Mouse (Mus musculus) lung, postnatal 0 days (tissue): ENCODE data around the gene Lhfpl2. TPM values are rescaled to one million over a fixed set of nuclear protein-coding genes. Genes with fewer than 3 reads are reported as not detected.

Source experiments
- ATAC-seq: fragments of 200-750 bp; cut with Nextera tagmentation; 2 replicates; pipeline ENCODE4 v1.8.0; 2017; ENCODE audit warnings: moderate library complexity
- DNase-seq: peaks from one replicate; pipeline ENCODE4 v3.0.0-alpha.2; 2016; ENCODE audit warnings: low spot score
- H3K27ac ChIP-seq: fragments of 300-500 bp; sonication (generic); 2 replicates; pipeline ENCODE4 v1.5.1; 2014; ENCODE audit warnings: antibody characterized with exemption, mild to moderate bottlenecking, low read length, mixed read lengths
- H3K27me3 ChIP-seq: fragments of 300-500 bp; sonication (generic); replicated peaks from 2 replicates; pipeline ENCODE4 v1.6.1; 2014; ENCODE audit warnings: low read length, mixed read lengths; ENCODE audit not compliant: insufficient read depth
- H3K36me3 ChIP-seq: fragments of 300-500 bp; sonication (generic); 2 replicates; pipeline ENCODE4 v1.6.1; 2014; ENCODE audit warnings: low read length, mixed read lengths; ENCODE audit not compliant: insufficient read depth
- H3K4me1 ChIP-seq: fragments of 300-500 bp; sonication (generic); 2 replicates; pipeline ENCODE4 v1.6.1; 2014; ENCODE audit warnings: antibody characterized with exemption, low read depth, low read length, mixed read lengths; ENCODE audit not compliant: insufficient read depth
- H3K4me2 ChIP-seq: fragments of 300-500 bp; sonication (generic); replicated peaks from 2 replicates; pipeline ENCODE4 v1.6.1; 2014; ENCODE audit warnings: low read depth, mild to moderate bottlenecking, low read length, moderate library complexity, mixed read lengths
- H3K4me3 ChIP-seq: fragments of 300-500 bp; sonication (generic); 2 replicates; pipeline ENCODE4 v1.5.1; 2014; ENCODE audit warnings: low read depth, low read length
- H3K9ac ChIP-seq: fragments of 300-500 bp; sonication (generic); replicated peaks from 2 replicates; pipeline ENCODE4 v1.6.1; 2014; ENCODE audit warnings: low read depth, mild to moderate bottlenecking
- H3K9me3 ChIP-seq: fragments of 300-500 bp; sonication (generic); 2 replicates; pipeline ENCODE4 v1.6.1; 2016; ENCODE audit warnings: low read length, mixed read lengths
- CTCF ChIP-seq: IDR thresholded peaks from 2 replicates; pipeline ENCODE4 v1.5.1; 2016; ENCODE audit warnings: antibody characterized with exemption, mild to moderate bottlenecking
- EP300 ChIP-seq: IDR thresholded peaks from 2 replicates; pipeline ENCODE4 v1.6.1; 2016; ENCODE audit warnings: antibody characterized with exemption, mild to moderate bottlenecking, control low read depth
- WGBS: fragments of 180-500 bp; shearing (Covaris S2); extraction: QIAGEN DNeasy Blood & Tissue Kit; methylation state at CpG from one replicate; pipeline ENCODE4 v1.1.7; 2014; 5-methylcytosine and 5-hydroxymethylcytosine counted together
- polyA plus RNA-seq: library from polyadenylated mRNA; unstranded; fragments of >200 nt; fragmentation: Nextera tagmentation; extraction: Ambion mirVana; gene quantifications from 2 replicates; pipeline ENCODE4 v1.2.1, GENCODE M21; 2015

Gene Lhfpl2
- polyA plus RNA-seq, 1 experiment from 2014 or later = 19.9 TPM

DNA sequence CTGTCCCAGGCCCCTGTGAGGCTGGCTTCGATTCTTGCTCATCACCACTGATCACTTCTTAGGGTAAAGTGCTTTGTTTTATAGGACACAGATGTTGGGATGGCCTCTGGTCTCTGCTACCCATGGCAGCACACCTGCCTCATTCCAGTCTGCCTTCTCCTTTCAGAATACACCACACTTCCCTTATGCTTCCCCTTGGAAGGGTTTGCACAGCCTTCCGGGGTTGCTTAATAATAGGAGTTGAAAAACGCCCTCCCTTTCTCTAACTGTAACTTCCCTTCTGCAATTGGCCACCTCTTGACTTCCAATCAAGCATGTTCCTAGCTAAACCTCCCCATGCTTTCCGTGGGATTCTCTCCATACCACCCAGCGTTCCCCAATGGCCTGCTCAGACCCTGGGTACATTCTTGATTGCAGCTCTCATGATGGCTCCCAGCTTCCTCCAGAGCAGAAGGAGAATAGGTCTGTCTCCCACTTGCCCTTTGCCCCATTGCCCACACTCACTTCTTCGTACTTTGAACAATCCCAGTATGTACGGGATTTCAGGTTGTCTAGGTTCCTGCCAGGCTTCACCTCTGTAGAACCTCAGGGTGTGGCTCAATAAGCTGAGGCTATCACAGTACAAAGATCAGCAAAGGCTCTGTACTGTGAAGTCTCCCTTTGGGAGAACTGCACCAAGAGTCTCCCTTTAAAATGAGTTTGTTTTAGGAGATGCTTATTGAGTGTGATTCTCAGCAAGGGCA is 102.1 kb downstream of the Lhfpl2 start:
- ATAC-seq = no peak
- no peaks in the 10 kb centered on the region for H3K9me3 ChIP-seq
- no peaks in the 10 kb centered on the region for H3K36me3 ChIP-seq
- 66% methylated on average over 7 of the region's 7 CpGs for WGBS
- no peak for DNase-seq
- no peak overlapping the region for H3K4me3 ChIP-seq
- H3K27me3 ChIP-seq = no peaks in the 10 kb centered on the region
- H3K4me1 ChIP-seq = peaks cover 8% of the 10 kb centered on the region; the same call in 1 of the 2 replicates
- TF ChIP-seq EP300 (no peak), CTCF (no peak)
- 0 out of 2 replicates have a peak overlapping the region, but pooled peaks have one; percentile 51 for H3K27ac ChIP-seq
- no peak overlapping the region for H3K9ac ChIP-seq
- no peak overlapping the region for H3K4me2 ChIP-seq

DNA sequence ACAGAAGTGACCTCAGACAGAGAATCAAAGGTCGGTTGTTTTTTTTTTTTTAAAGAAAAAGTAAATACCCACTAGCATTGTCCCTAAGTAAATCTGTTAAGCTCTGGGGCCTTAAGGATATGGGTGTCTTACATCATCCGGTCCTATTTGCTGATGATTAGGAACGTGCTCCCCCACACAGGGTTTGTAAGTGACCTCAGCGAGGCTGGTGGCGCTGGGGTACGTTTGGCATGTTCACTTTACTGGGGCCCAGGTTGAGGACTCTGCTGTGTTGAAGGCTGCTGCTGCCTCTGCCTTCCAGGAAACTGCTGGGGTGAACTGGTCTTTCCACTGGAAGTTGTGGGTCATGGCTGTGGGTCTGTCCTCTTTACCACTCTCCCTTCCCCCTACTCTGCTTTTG is 106.9 kb downstream of the Lhfpl2 start:
- TF ChIP-seq EP300 = no peak
- TF ChIP-seq CTCF = no peak
- no peak for ATAC-seq
- Histone ChIP-seq H3K27me3 (no peaks in the 10 kb centered on the region), H3K9ac (no peak overlapping the region), H3K4me2 (no peak overlapping the region), H3K4me1 (peaks cover 1% of the 10 kb centered on the region; the same call in 1 of the 2 replicates), H3K9me3 (no peaks in the 10 kb centered on the region), H3K27ac (no peak overlapping the region), H3K4me3 (no peak overlapping the region), H3K36me3 (no peaks in the 10 kb centered on the region)
- no peak for DNase-seq
- 60% methylated on average over 6 of the region's 6 CpGs for WGBS

DNA sequence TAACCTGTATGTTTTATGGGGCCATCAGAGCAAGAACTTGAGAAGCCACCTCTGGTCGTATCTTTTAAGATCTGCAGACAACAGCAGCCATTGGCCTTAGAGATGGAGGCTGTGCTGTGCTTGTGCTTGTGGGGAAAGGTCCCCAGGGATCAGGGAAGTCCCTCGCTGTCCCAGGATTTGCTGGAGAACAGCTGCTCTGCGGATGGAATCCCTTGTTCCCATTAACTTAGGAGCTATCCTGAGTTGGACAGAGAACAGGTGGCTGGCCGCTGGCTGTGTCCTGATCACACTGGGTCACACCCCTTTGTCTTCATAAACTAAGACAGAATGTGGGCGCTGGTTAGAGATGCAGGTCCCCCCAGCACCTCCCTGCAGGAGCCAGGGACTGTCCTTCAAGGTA is 110.7 kb downstream of the Lhfpl2 start:
- WGBS = 77% methylated on average over 5 of the region's 5 CpGs
- ATAC-seq (no peak), DNase-seq (no peak)
- Histone ChIP-seq H3K27me3 (no peaks in the 10 kb centered on the region), H3K27ac (no peak overlapping the region), H3K36me3 (no peaks in the 10 kb centered on the region), H3K4me1 (no peaks in the 10 kb centered on the region; the same call in 1 of the 2 replicates), H3K9me3 (no peaks in the 10 kb centered on the region), H3K4me3 (no peak overlapping the region), H3K9ac (no peak overlapping the region), H3K4me2 (no peak overlapping the region)
- TF ChIP-seq EP300 (no peak), CTCF (no peak)

DNA sequence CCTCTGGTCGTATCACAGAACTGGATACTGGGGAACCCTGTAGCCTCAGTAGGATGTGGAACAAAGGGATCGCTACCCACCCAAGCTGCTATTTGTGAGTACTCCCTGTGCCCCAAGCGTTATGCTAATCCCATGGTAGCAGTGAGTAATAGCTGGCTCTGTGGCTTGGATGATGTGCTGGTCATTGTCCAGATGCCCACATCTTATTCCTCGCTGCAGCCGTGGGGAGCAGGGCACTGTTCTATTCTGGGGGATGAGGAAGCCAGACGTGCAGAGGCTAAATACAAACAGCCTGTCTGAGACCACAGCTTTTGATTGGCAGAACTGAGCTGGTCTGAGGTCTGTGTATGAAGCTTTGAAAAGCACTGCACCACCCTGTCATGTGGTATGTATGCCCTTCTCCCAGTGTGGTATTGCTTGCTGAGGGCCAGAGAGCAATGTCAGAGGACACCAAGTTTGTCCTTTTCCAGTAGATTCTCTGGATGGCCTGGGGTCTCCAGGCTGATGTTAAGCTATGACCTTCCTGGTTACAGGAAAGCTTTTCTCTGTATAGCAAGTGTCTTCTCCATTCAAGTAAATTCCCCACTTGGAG is 111.8 kb downstream of the Lhfpl2 start:
- Histone ChIP-seq H3K27me3 (no peaks in the 10 kb centered on the region), H3K36me3 (no peaks in the 10 kb centered on the region), H3K4me3 (no peak overlapping the region), H3K4me2 (no peak overlapping the region), H3K9ac (no peak overlapping the region), H3K27ac (no peak overlapping the region), H3K9me3 (no peaks in the 10 kb centered on the region), H3K4me1 (peaks cover 7% of the 10 kb centered on the region; the same call in 1 of the 2 replicates)
- WGBS = 69% methylated on average over 6 of the region's 6 CpGs
- DNase-seq (no peak), ATAC-seq (no peak)
- TF ChIP-seq EP300 (no peak), CTCF (no peak)

DNA sequence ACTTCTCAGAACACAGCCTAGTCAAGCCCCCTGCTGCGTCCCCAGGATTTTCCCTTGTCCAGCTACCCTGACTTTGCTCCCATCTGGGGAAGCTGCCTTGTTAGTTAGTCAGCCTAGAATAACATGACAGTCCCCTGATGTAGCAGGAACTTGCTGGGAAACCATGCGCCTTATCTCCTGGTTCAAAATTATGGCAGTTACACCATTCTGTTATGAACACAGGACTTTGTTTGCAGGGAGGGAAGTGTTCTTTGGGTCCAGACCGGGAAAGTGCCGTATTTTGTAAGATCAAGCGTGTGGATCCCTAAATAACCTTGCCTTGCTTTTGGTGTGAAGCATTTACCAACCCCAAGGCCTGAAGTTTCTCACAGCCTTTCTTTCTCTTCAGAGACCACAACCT is 114.0 kb downstream of the Lhfpl2 start:
- no peak overlapping the region for H3K4me3 ChIP-seq
- 91% methylated on average over 5 of the region's 5 CpGs for WGBS
- H3K9ac ChIP-seq = no peak overlapping the region
- no peaks in the 10 kb centered on the region for H3K27me3 ChIP-seq
- no peak for TF ChIP-seq EP300
- no peak for TF ChIP-seq CTCF
- no peaks in the 10 kb centered on the region for H3K36me3 ChIP-seq
- DNase-seq (no peak), ATAC-seq (no peak)
- H3K4me2 ChIP-seq = no peak overlapping the region
- H3K27ac ChIP-seq = no peak overlapping the region
- no peaks in the 10 kb centered on the region for H3K9me3 ChIP-seq
- peaks cover 12% of the 10 kb centered on the region; the same call in 1 of the 2 replicates for H3K4me1 ChIP-seq

DNA sequence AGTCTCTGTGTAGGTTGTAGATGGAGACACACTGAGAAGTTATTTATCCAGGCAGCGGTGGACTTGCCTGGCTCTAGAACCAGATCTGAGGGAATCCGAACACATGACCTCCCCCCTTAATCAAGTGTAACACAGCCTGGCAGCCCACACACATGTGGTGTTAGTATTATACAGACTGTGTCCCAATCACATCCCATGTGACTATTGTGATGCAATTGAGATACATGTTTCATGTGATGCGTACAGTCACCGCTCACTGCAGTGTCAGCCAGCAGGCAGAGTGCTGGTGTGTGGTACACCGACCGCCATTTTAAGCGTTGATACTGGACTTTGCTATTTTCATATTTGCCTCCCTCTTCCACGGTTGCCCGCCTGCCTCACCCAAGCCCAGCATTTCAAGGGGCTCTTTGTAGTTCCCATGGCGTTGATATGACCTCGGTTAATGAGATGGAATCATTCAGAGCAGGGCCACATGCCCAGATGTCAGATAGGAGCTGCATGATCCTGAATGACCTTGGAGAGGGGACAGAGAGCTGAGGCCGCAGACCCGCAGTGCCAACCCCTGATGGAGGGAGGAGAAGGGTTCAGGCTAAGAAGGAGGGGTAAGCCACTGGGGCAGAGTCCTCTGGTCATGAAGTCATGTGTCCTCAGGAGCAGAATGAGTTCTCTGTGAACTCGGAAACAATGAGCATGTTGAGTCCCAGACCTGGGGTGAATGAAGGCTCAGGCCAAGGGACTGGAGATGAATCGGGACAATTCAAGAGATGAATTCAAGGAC is 115.1 kb downstream of the Lhfpl2 start:
- Histone ChIP-seq H3K27me3 (no peaks in the 10 kb centered on the region), H3K4me2 (no peak overlapping the region), H3K9ac (no peak overlapping the region), H3K4me1 (peaks cover 12% of the 10 kb centered on the region; the same call in 1 of the 2 replicates), H3K4me3 (no peak overlapping the region), H3K9me3 (no peaks in the 10 kb centered on the region), H3K36me3 (no peaks in the 10 kb centered on the region), H3K27ac (no peak overlapping the region)
- 80% methylated on average over 15 of the region's 15 CpGs for WGBS
- DNase-seq (peak; percentile 39), ATAC-seq (peak; percentile 52; the same call in 1 of the 2 replicates)
- TF ChIP-seq EP300 (no peak), CTCF (no peak)
